Mouse (Mus musculus): ENCODE measurements around the gene Cypt1. TPM values are rescaled to one million over a fixed set of nuclear protein-coding genes. Genes with fewer than 3 reads are reported as not detected.

Cypt1 gene
- total RNA-seq (2021), result not detected

GRCm38 (mm10) chrX:16522569-16522968 is at the start of gene Cypt1:
TSS of gene Cypt1 (plus strand) at chrX:16522869.
- no peak for DNase-seq

- no peak for DNase-seq
These were observed 24.1 kb downstream of the Cypt1 start for GRCm38 (mm10) chrX:16546806-16547205.

- no peak for DNase-seq
These were observed 34.4 kb downstream of the Cypt1 start for GRCm38 (mm10) chrX:16557061-16557460.

- peak in 1 of 2 experiments; percentile 1 for DNase-seq
These were observed 35.8 kb downstream of the Cypt1 start for GRCm38 (mm10) chrX:16558501-16558900.

Other genes with a start within 250 kb of the Cypt1 start
- gene Maoa, start 96.8 kb downstream of the Cypt1 start, total RNA-seq (2021), result 10 to 100 TPM; 13.6 to 14.9 TPM

Measured in layer of hippocampus, postnatal 36 days (tissue).